Mouse (Mus musculus): ENCODE data around the gene Ercc2. TPM values are rescaled to one million over a fixed set of nuclear protein-coding genes. Genes with fewer than 3 reads are reported as not detected.
A peak's percentile ranks its signal among the peaks of the same experiment; 100 is the strongest.

Ercc2 gene
- polyA plus RNA-seq, 1 experiment from 2014 or later, result 20.9 TPM

DNA sequence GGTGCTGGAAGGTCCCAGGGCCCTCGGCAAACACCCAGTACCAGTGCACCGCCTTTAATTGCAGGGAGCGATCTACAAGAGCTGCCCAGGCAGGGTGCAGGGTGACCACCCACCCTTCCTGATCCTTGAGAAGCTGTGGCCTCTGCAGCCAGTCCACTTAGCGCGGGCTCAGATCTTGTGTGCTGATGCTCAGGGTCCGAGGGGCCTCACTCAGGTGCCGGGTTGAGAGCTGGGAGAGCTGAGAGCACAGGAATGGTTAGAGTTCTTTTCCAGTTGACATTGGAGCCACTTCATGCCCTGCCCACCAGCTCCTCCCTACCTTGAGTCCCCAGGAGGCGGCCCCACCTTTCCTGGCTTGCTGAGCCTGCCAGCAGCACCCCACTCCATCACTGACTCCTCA, 12.7 kb downstream of the Ercc2 start:
- no peak for ATAC-seq (ENCODE audit: low FRiP score)
- H3K27me3 ChIP-seq, result peaks cover 8% of the 10 kb centered on the region
- no peak overlapping the region for H3K4me3 ChIP-seq
- 91% methylated on average over 8 of the region's 8 CpGs for WGBS
- H3K9me3 ChIP-seq, result no peaks in the 10 kb centered on the region
- peaks cover 65% of the 10 kb centered on the region for H3K36me3 ChIP-seq
- no peak overlapping the region for H3K9ac ChIP-seq
- no peak overlapping the region for H3K27ac ChIP-seq
- H3K4me1 ChIP-seq (replicated peaks), result peaks cover 7% of the 10 kb centered on the region
- H3K4me2 ChIP-seq, result no peak overlapping the region

- peak overlapping the region; percentile 47 for H3K4me2 ChIP-seq
- peaks cover 60% of the 10 kb centered on the region for H3K27me3 ChIP-seq
- 3% methylated on average over 27 of the region's 27 CpGs for WGBS
- H3K36me3 ChIP-seq, result peaks cover 13% of the 10 kb centered on the region
- peak overlapping the region; percentile 19 for H3K4me3 ChIP-seq
- H3K4me1 ChIP-seq (replicated peaks), result peaks cover 19% of the 10 kb centered on the region
- H3K27ac ChIP-seq, result no peak overlapping the region
- H3K9ac ChIP-seq, result peak overlapping the region; percentile 58; the same call in 1 of the 2 replicates
- 0 out of 2 replicates have a peak, but pooled peaks have one; percentile 8 for ATAC-seq (ENCODE audit: low FRiP score)
- H3K9me3 ChIP-seq, result peaks cover 5% of the 10 kb centered on the region; the same call in 1 of the 2 replicates
Observed at GRCm38 (mm10) chr7:19399496-19400280, 17.9 kb downstream of the Ercc2 start.

DNA sequence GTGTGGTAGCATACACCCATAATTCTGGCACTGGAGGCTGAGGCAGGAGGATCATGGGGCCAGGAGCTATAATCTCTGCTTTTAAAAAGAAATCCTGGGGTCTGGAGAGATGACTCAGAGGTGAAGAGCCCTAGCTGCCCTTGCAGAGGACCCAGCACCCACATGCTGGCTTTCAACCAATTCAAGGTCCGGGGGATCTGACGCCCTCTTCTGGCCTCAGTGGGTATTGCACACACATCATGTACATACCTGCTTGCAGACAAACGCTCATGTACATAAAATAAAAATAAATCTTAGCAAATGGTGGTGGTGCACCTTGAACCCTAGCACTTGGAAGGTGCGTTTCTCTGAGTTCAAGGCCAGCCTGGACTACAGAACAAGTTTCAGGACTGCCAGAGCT, 19.1 kb downstream of the Ercc2 start:
- Histone ChIP-seq H3K4me1 (replicated peaks) (peaks cover 19% of the 10 kb centered on the region), H3K36me3 (peaks cover under 1% of the 10 kb centered on the region; the same call in 1 of the 2 replicates), H3K27ac (no peak overlapping the region), H3K9ac (no peak overlapping the region), H3K9me3 (peaks cover 5% of the 10 kb centered on the region; the same call in 1 of the 2 replicates), H3K4me3 (no peak overlapping the region), H3K27me3 (peaks cover 71% of the 10 kb centered on the region), H3K4me2 (no peak overlapping the region)
- 86% methylated on average over 4 of the region's 4 CpGs for WGBS
- ATAC-seq (ENCODE audit: low FRiP score), result no peak

GRCm38 (mm10) chr7:19402535-19403112, 20.8 kb downstream of the Ercc2 start:
- Histone ChIP-seq H3K4me2 (no peak overlapping the region), H3K4me3 (no peak overlapping the region), H3K27me3 (peaks cover 83% of the 10 kb centered on the region), H3K9ac (no peak overlapping the region), H3K9me3 (peaks cover 5% of the 10 kb centered on the region; the same call in 1 of the 2 replicates), H3K4me1 (replicated peaks) (peaks cover 19% of the 10 kb centered on the region), H3K36me3 (no peaks in the 10 kb centered on the region), H3K27ac (no peak overlapping the region)
- WGBS, result 68% methylated on average over 9 of the region's 9 CpGs
- ATAC-seq (ENCODE audit: low FRiP score), result no peak

DNA sequence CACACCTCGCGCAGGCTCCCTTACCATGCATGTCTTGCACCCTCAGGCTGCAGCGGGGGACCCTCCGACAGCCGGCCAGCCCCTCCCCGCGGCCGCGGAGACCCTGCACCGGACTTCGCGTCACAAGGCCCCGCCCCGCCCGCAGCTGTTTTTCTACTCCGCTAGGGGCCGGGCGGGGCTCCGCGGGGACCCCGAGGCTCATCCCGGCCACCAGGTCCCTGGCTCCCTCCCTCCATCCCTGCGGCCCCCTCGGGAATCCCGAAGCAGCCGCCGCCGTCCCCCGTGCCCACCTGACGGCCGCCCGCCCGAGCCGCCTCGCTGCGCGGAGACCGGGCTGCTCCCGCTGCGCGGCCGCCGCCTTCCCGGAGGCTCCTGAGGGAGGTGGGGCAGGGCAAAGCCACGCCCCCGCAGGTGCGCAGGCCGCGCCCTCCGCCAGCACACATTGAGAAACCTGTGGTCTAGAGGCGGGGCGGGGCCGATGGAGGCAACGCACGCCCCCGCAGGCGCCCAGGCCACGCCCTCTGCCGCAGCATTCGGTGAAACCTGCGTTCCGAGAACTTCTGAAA, 22.0 kb downstream of the Ercc2 start, which contains the start of gene Klc3:
TSS of gene Klc3 (minus strand) at position 374 of the 566 bp plus-strand sequence.
- Histone ChIP-seq H3K9me3 (peaks cover 5% of the 10 kb centered on the region; the same call in 1 of the 2 replicates), H3K27ac (no peak within 1 kb of the TSS), H3K4me1 (replicated peaks) (peaks cover 19% of the 10 kb centered on the region), H3K27me3 (peaks cover 82% of the 10 kb centered on the region), H3K4me3 (peak within 1 kb of the TSS; percentile 52), H3K9ac (peak within 1 kb of the TSS; percentile 72), H3K36me3 (no peaks in the 10 kb centered on the region), H3K4me2 (peak within 1 kb of the TSS; percentile 92)
- WGBS, result under 1% methylated on average over 59 of the region's 62 CpGs
- ATAC-seq (ENCODE audit: low FRiP score), result 0 out of 2 replicates have a peak, but pooled peaks have one; percentile 34

GRCm38 (mm10) chr7:19404476-19404875, 22.7 kb downstream of the Ercc2 start, which contains the start of gene Ckm:
TSS of gene Ckm (plus strand) at chr7:19404776.
- Histone ChIP-seq H3K27me3 (peaks cover 79% of the 10 kb centered on the region), H3K9me3 (peaks cover 5% of the 10 kb centered on the region; the same call in 1 of the 2 replicates), H3K36me3 (no peaks in the 10 kb centered on the region), H3K27ac (no peak within 1 kb of the TSS), H3K9ac (peak within 1 kb of the TSS; percentile 72), H3K4me2 (peak within 1 kb of the TSS; percentile 92), H3K4me1 (replicated peaks) (peaks cover 16% of the 10 kb centered on the region), H3K4me3 (peak within 1 kb of the TSS; percentile 52)
- 55% methylated on average over 7 of the region's 7 CpGs for WGBS
- ATAC-seq (ENCODE audit: low FRiP score), result no peak

GRCm38 (mm10) chr7:19405417-19405816, 23.6 kb downstream of the Ercc2 start:
- WGBS, result 4% methylated on average over 19 of the region's 19 CpGs

GRCm38 (mm10) chr7:19409753-19410152, 27.9 kb downstream of the Ercc2 start:
- Histone ChIP-seq H3K27ac (no peak overlapping the region), H3K36me3 (no peaks in the 10 kb centered on the region), H3K4me1 (replicated peaks) (no peaks in the 10 kb centered on the region), H3K27me3 (peaks cover 42% of the 10 kb centered on the region), H3K4me3 (no peak overlapping the region), H3K4me2 (no peak overlapping the region), H3K9ac (no peak overlapping the region), H3K9me3 (peaks cover 7% of the 10 kb centered on the region; the same call in 1 of the 2 replicates)
- 59% methylated on average over 6 of the region's 6 CpGs for WGBS
- ATAC-seq (ENCODE audit: low FRiP score), result no peak

More at GRCm38 (mm10) chr7:19405417-19405816, 23.6 kb downstream of the Ercc2 start:
- Histone ChIP-seq H3K4me3 (no peak overlapping the region), H3K4me2 (0 out of 2 replicates have a peak overlapping the region, but pooled peaks have one; percentile 21), H3K9me3 (peaks cover 5% of the 10 kb centered on the region; the same call in 1 of the 2 replicates), H3K27me3 (peaks cover 71% of the 10 kb centered on the region), H3K36me3 (no peaks in the 10 kb centered on the region), H3K4me1 (replicated peaks) (peaks cover 11% of the 10 kb centered on the region), H3K27ac (no peak overlapping the region), H3K9ac (no peak overlapping the region)
- ATAC-seq (ENCODE audit: low FRiP score), result peak; percentile 78

DNA sequence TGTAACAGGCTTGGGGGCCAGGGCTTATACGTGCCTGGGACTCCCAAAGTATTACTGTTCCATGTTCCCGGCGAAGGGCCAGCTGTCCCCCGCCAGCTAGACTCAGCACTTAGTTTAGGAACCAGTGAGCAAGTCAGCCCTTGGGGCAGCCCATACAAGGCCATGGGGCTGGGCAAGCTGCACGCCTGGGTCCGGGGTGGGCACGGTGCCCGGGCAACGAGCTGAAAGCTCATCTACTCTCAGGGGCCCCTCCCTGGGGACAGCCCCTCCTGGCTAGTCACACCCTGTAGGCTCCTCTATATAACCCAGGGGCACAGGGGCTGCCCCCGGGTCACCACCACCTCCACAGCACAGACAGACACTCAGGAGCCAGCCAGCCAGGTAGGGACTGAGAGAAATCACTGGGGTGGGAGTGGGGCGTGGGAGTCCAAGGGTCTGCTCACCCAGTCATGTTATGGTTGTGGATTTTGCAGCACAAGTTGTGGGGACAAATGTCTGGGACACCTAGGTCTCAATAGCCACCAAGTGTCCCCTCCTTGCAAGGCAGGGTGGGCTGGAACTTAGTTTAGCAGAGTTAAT, 29.0 kb downstream of the Ercc2 start:
- Histone ChIP-seq H3K4me1 (replicated peaks) (no peaks in the 10 kb centered on the region), H3K9me3 (peaks cover 7% of the 10 kb centered on the region; the same call in 1 of the 2 replicates), H3K9ac (no peak overlapping the region), H3K27ac (no peak overlapping the region), H3K4me3 (no peak overlapping the region), H3K36me3 (no peaks in the 10 kb centered on the region), H3K4me2 (no peak overlapping the region), H3K27me3 (peaks cover 37% of the 10 kb centered on the region)
- WGBS, result 81% methylated on average over 11 of the region's 11 CpGs
- no peak for ATAC-seq (ENCODE audit: low FRiP score)

- H3K4me1 ChIP-seq (replicated peaks), result no peaks in the 10 kb centered on the region
- H3K36me3 ChIP-seq, result no peaks in the 10 kb centered on the region
- peaks cover 7% of the 10 kb centered on the region; the same call in 1 of the 2 replicates for H3K9me3 ChIP-seq
- H3K4me2 ChIP-seq, result no peak overlapping the region
- H3K4me3 ChIP-seq, result no peak overlapping the region
- 89% methylated on average over 5 of the region's 5 CpGs for WGBS
- ATAC-seq (ENCODE audit: low FRiP score), result no peak
- H3K9ac ChIP-seq, result no peak overlapping the region
- H3K27ac ChIP-seq, result no peak overlapping the region
- H3K27me3 ChIP-seq, result peaks cover 33% of the 10 kb centered on the region
Observed at GRCm38 (mm10) chr7:19411783-19412182, 30.0 kb downstream of the Ercc2 start.

- Histone ChIP-seq H3K9ac (no peak overlapping the region), H3K27ac (no peak overlapping the region), H3K4me3 (no peak overlapping the region), H3K36me3 (no peaks in the 10 kb centered on the region), H3K4me1 (replicated peaks) (no peaks in the 10 kb centered on the region), H3K27me3 (peaks cover 47% of the 10 kb centered on the region), H3K9me3 (peaks cover 7% of the 10 kb centered on the region; the same call in 1 of the 2 replicates), H3K4me2 (no peak overlapping the region)
- no peak for ATAC-seq (ENCODE audit: low FRiP score)
- WGBS, result 89% methylated on average over 3 of the region's 3 CpGs
Observed at GRCm38 (mm10) chr7:19413525-19413924, 31.7 kb downstream of the Ercc2 start.

- H3K9ac ChIP-seq, result no peak overlapping the region
- peaks cover 64% of the 10 kb centered on the region for H3K27me3 ChIP-seq
- no peak for ATAC-seq (ENCODE audit: low FRiP score)
- H3K9me3 ChIP-seq, result peaks cover 7% of the 10 kb centered on the region; the same call in 1 of the 2 replicates
- H3K4me3 ChIP-seq, result no peak overlapping the region
- no peak overlapping the region for H3K27ac ChIP-seq
- no peaks in the 10 kb centered on the region for H3K36me3 ChIP-seq
- peaks cover 8% of the 10 kb centered on the region for H3K4me1 ChIP-seq (replicated peaks)
- 86% methylated on average over 15 of the region's 15 CpGs for whole genome bisulfite sequencing
- H3K4me2 ChIP-seq, result no peak overlapping the region
Observed at GRCm38 (mm10) chr7:19416590-19416989, 34.8 kb downstream of the Ercc2 start.
